Mouse (Mus musculus): ENCODE data around the gene Siae.

DNA sequence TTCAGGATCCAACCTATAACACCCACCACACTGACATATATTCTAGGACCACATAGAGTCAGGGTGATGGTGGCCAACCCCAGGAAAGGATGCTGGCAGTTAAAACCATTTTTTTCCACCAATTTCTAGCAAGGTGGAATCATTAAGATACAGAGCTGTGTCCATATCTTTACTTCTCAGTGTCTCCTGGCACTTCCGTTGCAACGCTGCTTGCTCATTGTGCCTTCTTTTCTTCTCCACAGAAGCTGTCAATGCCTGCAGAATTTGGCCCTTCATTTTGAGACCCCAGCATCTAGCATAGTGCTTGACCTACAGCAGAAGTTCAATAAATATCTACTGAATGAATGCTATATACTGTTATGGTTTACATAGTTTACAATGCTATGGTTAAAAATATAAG lies 11.5 kb downstream of the Siae start:
- TF ChIP-seq CTCF (conservative IDR thresholded peaks at IDR 0.05; ENCODE audit: low read length): no peak
- TF ChIP-seq NANOG (IDR thresholded peaks at IDR 0.05; ENCODE audit: borderline replicate concordance, low read length): no peak
- no peak for TF ChIP-seq POU5F1 (IDR thresholded peaks at IDR 0.05; ENCODE audit: borderline replicate concordance, low read length)

Measured in E14TG2a.4 (cell line).